Mouse (Mus musculus): Measurements from ENCODE around the gene Catsper1. TPM values are rescaled to one million over a fixed set of nuclear protein-coding genes. Genes with fewer than 3 reads are reported as not detected.

The Catsper1 gene
- total and polyA plus RNA-seq, 2 experiments from 2014 or later: not detected

- Histone ChIP-seq H3K4me1 (ENCODE audit: insufficient read depth, low read length) (no peaks in the 10 kb centered on the region), H3K36me3 (ENCODE audit: insufficient read depth, low read length) (no peaks in the 10 kb centered on the region), H3K27me3 (ENCODE audit: insufficient read depth, low read length) (no peaks in the 10 kb centered on the region), H3K4me3 (ENCODE audit: low read depth, low read length) (no peak overlapping the region), H3K27ac (ENCODE audit: low read depth, low read length) (no peak overlapping the region), H3K4me2 (ENCODE audit: low read depth, low read length, poor library complexity, severe bottlenecking) (no peak overlapping the region), H3K9me3 (ENCODE audit: low read length) (no peaks in the 10 kb centered on the region), H3K9ac (replicated peaks; ENCODE audit: low read length, poor library complexity, severe bottlenecking) (no peak overlapping the region)
- DNase-seq (ENCODE audit: low spot score): no peak
- ATAC-seq (ENCODE audit: low FRiP score): no peak
- no peak for TF ChIP-seq CTCF (IDR thresholded peaks at IDR 0.05)
- 55% methylated on average over 17 of the region's 17 CpGs for WGBS
Measured at GRCm38 (mm10) chr19:5323801-5324200, 11.7 kb upstream of the Catsper1 start.

DNA sequence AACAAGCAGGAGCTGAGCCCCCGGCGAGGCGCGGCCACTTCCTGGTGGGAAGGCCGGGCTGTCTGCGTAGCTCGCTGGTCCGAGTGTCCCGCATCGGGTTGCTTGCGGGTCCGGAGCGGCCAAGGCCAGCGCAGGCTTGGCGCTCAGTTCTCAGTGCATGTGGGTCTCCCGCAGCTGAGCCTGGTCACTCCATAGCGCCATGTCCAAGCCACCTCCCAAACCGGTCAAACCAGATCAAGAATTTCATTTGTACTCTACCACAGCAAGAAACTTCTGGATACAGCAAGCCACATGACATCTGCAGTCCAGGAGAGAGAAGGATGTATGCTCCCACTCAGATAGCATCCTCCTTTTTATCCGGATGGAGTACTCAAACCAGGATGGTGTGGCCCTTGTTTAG, 7.6 kb upstream of the Catsper1 start:
- no peak for ATAC-seq (ENCODE audit: low FRiP score)
- Histone ChIP-seq H3K27me3 (ENCODE audit: insufficient read depth, low read length) (no peaks in the 10 kb centered on the region), H3K9ac (replicated peaks; ENCODE audit: low read length, poor library complexity, severe bottlenecking) (no peak overlapping the region), H3K4me3 (ENCODE audit: low read depth, low read length) (no peak overlapping the region), H3K36me3 (ENCODE audit: insufficient read depth, low read length) (no peaks in the 10 kb centered on the region), H3K9me3 (ENCODE audit: low read length) (no peaks in the 10 kb centered on the region), H3K4me1 (ENCODE audit: insufficient read depth, low read length) (no peaks in the 10 kb centered on the region), H3K27ac (ENCODE audit: low read depth, low read length) (no peak overlapping the region), H3K4me2 (ENCODE audit: low read depth, low read length, poor library complexity, severe bottlenecking) (no peak overlapping the region)
- 69% methylated on average over 19 of the region's 19 CpGs for WGBS
- no peak for DNase-seq (ENCODE audit: low spot score)
- TF ChIP-seq CTCF (IDR thresholded peaks at IDR 0.05): no peak

DNA sequence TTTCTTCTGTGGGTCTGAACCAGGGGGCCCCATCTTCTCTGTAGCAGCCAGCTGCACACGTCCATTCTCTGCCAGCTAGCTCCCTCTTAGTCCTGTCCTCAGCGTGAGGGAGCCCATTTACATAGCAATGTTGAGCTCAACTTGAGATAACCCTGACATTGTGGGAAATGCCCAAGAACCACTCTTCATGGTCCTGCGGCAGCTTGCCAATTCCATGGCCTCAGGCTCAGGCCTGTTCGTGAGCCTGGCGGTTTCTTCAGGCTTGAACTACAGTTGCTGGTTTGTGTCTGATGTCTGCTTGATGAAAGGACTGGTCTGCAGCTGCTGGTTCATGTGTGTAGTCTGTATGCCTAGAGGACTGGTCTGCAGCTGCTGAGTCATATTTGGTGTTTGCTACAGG, 800 bp upstream of the Catsper1 start:
- 80% methylated on average over 5 of the region's 5 CpGs for WGBS
- H3K4me2 ChIP-seq (ENCODE audit: low read depth, low read length, poor library complexity, severe bottlenecking): no peak overlapping the region
- no peaks in the 10 kb centered on the region for H3K27me3 ChIP-seq (ENCODE audit: insufficient read depth, low read length)
- no peak overlapping the region for H3K9ac ChIP-seq (replicated peaks; ENCODE audit: low read length, poor library complexity, severe bottlenecking)
- H3K4me3 ChIP-seq (ENCODE audit: low read depth, low read length): no peak overlapping the region
- ATAC-seq (ENCODE audit: low FRiP score): no peak
- H3K36me3 ChIP-seq (ENCODE audit: insufficient read depth, low read length): no peaks in the 10 kb centered on the region
- DNase-seq (ENCODE audit: low spot score): no peak
- H3K9me3 ChIP-seq (ENCODE audit: low read length): no peaks in the 10 kb centered on the region
- H3K27ac ChIP-seq (ENCODE audit: low read depth, low read length): no peak overlapping the region
- TF ChIP-seq CTCF (IDR thresholded peaks at IDR 0.05): no peak
- H3K4me1 ChIP-seq (ENCODE audit: insufficient read depth, low read length): no peaks in the 10 kb centered on the region

DNA sequence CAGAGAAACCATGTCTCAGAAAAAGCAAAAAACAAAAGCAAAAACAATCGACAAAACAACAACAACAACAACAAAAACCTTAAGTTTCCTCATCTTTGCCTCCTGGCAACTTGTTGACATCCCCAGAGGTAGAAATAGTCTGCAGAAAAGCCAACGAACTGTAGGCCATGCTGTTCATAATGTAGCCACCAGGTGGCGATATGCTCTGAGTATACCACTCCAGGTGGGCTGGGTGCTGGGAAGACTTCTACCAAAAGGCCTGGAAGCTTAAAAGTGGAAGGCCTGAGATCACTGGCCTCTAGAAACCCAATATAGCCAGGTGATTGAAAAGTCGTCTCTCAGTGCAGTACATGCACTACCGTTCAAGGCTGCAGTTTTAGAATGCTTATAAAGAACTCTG, 2.4 kb downstream of the Catsper1 start:
- Histone ChIP-seq H3K9me3 (ENCODE audit: low read length) (no peaks in the 10 kb centered on the region), H3K4me3 (ENCODE audit: low read depth, low read length) (no peak overlapping the region), H3K36me3 (ENCODE audit: insufficient read depth, low read length) (no peaks in the 10 kb centered on the region), H3K27me3 (ENCODE audit: insufficient read depth, low read length) (no peaks in the 10 kb centered on the region), H3K4me1 (ENCODE audit: insufficient read depth, low read length) (no peaks in the 10 kb centered on the region), H3K27ac (ENCODE audit: low read depth, low read length) (no peak overlapping the region), H3K4me2 (ENCODE audit: low read depth, low read length, poor library complexity, severe bottlenecking) (no peak overlapping the region), H3K9ac (replicated peaks; ENCODE audit: low read length, poor library complexity, severe bottlenecking) (no peak overlapping the region)
- DNase-seq (ENCODE audit: low spot score) (peak; percentile 64), ATAC-seq (ENCODE audit: low FRiP score) (no peak)
- WGBS: 25% methylated on average over 5 of the region's 5 CpGs
- TF ChIP-seq CTCF (IDR thresholded peaks at IDR 0.05): peak; percentile 82

GRCm38 (mm10) chr19:5341360-5341759, 5.8 kb downstream of the Catsper1 start:
- no peaks in the 10 kb centered on the region for H3K27me3 ChIP-seq (ENCODE audit: insufficient read depth, low read length)
- H3K9ac ChIP-seq (replicated peaks; ENCODE audit: low read length, poor library complexity, severe bottlenecking): no peak overlapping the region
- H3K36me3 ChIP-seq (ENCODE audit: insufficient read depth, low read length): no peaks in the 10 kb centered on the region
- H3K27ac ChIP-seq (ENCODE audit: low read depth, low read length): no peak overlapping the region
- DNase-seq (ENCODE audit: low spot score) (no peak), ATAC-seq (ENCODE audit: low FRiP score) (no peak)
- no peaks in the 10 kb centered on the region for H3K9me3 ChIP-seq (ENCODE audit: low read length)
- 88% methylated on average over 7 of the region's 7 CpGs for WGBS
- no peak overlapping the region for H3K4me3 ChIP-seq (ENCODE audit: low read depth, low read length)
- no peaks in the 10 kb centered on the region for H3K4me1 ChIP-seq (ENCODE audit: insufficient read depth, low read length)
- TF ChIP-seq CTCF (IDR thresholded peaks at IDR 0.05): no peak
- no peak overlapping the region for H3K4me2 ChIP-seq (ENCODE audit: low read depth, low read length, poor library complexity, severe bottlenecking)

DNA sequence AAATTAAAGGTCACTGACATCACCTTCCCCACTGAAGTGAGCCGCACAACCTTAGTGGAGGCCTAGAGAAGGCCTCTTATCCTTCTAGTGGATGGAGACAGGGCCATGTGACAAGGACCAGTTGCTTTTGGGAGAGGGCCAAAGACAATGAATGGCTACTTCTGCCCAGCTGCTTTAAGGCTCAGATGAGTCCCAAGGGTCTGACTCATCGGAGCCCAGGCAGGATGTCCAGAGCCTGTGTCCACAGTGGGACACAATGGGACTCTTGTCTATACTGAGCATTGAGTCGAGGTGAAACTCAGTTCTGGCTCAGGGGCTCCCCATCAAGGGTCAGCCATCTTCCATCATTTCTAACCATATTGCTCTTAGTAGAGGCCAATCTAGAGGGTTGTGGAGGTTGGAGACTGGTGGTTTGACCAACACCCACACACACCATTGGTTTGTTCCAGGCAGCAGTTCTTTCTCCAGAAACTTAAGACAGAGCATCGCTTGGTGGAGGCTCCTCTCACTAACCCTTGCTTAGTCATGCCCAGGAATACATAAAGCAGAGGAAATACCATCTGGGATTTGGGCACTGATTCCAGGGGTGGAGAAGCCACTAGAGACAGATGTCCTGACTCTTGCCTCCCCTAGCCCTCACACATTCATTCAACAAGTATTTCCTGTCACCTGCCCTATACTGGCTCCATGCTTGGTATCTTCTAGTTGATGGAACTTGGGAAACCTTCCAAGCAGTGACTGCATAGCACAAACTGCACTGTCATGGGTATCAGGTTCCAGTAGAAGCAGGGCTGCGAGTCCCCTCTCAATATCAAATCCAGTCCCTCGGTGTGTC, 10.0 kb downstream of the Catsper1 start:
- no peak overlapping the region for H3K4me3 ChIP-seq (ENCODE audit: low read depth, low read length)
- WGBS: 77% methylated on average over 6 of the region's 6 CpGs
- H3K9me3 ChIP-seq (ENCODE audit: low read length): no peaks in the 10 kb centered on the region
- H3K36me3 ChIP-seq (ENCODE audit: insufficient read depth, low read length): no peaks in the 10 kb centered on the region
- H3K4me2 ChIP-seq (ENCODE audit: low read depth, low read length, poor library complexity, severe bottlenecking): no peak overlapping the region
- no peak overlapping the region for H3K9ac ChIP-seq (replicated peaks; ENCODE audit: low read length, poor library complexity, severe bottlenecking)
- H3K4me1 ChIP-seq (ENCODE audit: insufficient read depth, low read length): peaks cover 10% of the 10 kb centered on the region; the same call in 1 of the 2 replicates
- no peak overlapping the region for H3K27ac ChIP-seq (ENCODE audit: low read depth, low read length)
- DNase-seq (ENCODE audit: low spot score) (no peak), ATAC-seq (ENCODE audit: low FRiP score) (no peak)
- TF ChIP-seq CTCF (IDR thresholded peaks at IDR 0.05): no peak
- no peaks in the 10 kb centered on the region for H3K27me3 ChIP-seq (ENCODE audit: insufficient read depth, low read length)

Measured in midbrain, postnatal 0 days (tissue).